Mouse (Mus musculus) adrenal gland, adult (tissue): ENCODE data around the gene Spata32.
A peak's percentile ranks its signal among the peaks of the same experiment; 100 is the strongest.
"Not testable (repeated sequence)": the region's sequence is repeated elsewhere in the genome, so short reads cannot be mapped to it uniquely, and the experiment has no call there.

Experiments
- DNase-seq, 2 experiments: peaks; one replicate each; pipeline ENCODE4 v3.0.0; 2022 to 2023; ENCODE audit warnings: low spot score in 1 of 2; ENCODE audit not compliant: inconsistent age in 2 of 2

Gene Spata32

GRCm38 (mm10) chr11:103246731-103247290 lies 28.6 kb upstream of the Spata32 start:
- no peak for DNase-seq

- DNase-seq: peak; percentile 84 to 92
Measured at GRCm38 (mm10) chr11:103246081-103246730, 28.0 kb upstream of the Spata32 start.

GRCm38 (mm10) chr11:103244856-103245255 lies 26.6 kb upstream of the Spata32 start:
- no peak for DNase-seq

GRCm38 (mm10) chr11:103240740-103241139 lies 22.5 kb upstream of the Spata32 start:
- peak; percentile 52 to 74 for DNase-seq

GRCm38 (mm10) chr11:103237757-103238156 lies 19.5 kb upstream of the Spata32 start:
- DNase-seq: no peak

- DNase-seq: no peak
Measured at GRCm38 (mm10) chr11:103236903-103237302, 18.7 kb upstream of the Spata32 start.

- no peak for DNase-seq
Measured at GRCm38 (mm10) chr11:103236431-103236830, 18.2 kb upstream of the Spata32 start.

- DNase-seq: no peak
Measured at GRCm38 (mm10) chr11:103235702-103236101, 17.5 kb upstream of the Spata32 start.

GRCm38 (mm10) chr11:103234447-103234846 lies 16.2 kb upstream of the Spata32 start:
- no peak for DNase-seq

- DNase-seq: peak; percentile 83 to 94
Measured at GRCm38 (mm10) chr11:103232966-103233365, 14.7 kb upstream of the Spata32 start.

- DNase-seq: no peak
Measured at GRCm38 (mm10) chr11:103231367-103231766, 13.1 kb upstream of the Spata32 start.

GRCm38 (mm10) chr11:103230626-103231025 lies 12.4 kb upstream of the Spata32 start:
- no peak for DNase-seq

GRCm38 (mm10) chr11:103229608-103230007 lies 11.4 kb upstream of the Spata32 start:
- DNase-seq: no peak

GRCm38 (mm10) chr11:103223951-103224456 lies 5.8 kb upstream of the Spata32 start:
- DNase-seq: peak in 1 of 2 experiments; percentile 61

- DNase-seq: peak in 1 of 2 experiments; percentile 61
Measured at GRCm38 (mm10) chr11:103223444-103223843, 5.2 kb upstream of the Spata32 start.

GRCm38 (mm10) chr11:103222718-103223117 lies 4.5 kb upstream of the Spata32 start:
- not testable (repeated sequence) for DNase-seq

- peak in 1 of 2 experiments; percentile 59 for DNase-seq
Measured at GRCm38 (mm10) chr11:103221437-103221836, 3.2 kb upstream of the Spata32 start.

- no peak for DNase-seq
Measured at GRCm38 (mm10) chr11:103219995-103220394, 1.8 kb upstream of the Spata32 start.

GRCm38 (mm10) chr11:103219259-103219658 lies 1.0 kb upstream of the Spata32 start:
- no peak for DNase-seq

- no peak for DNase-seq
Measured at GRCm38 (mm10) chr11:103218517-103218901, 277 bp upstream of the Spata32 start.

- DNase-seq: no peak
Measured at GRCm38 (mm10) chr11:103215355-103215754, 2.9 kb downstream of the Spata32 start.

- DNase-seq: no peak
Measured at GRCm38 (mm10) chr11:103213712-103214111, 4.5 kb downstream of the Spata32 start.

GRCm38 (mm10) chr11:103210291-103210690 lies 7.9 kb downstream of the Spata32 start:
- DNase-seq: no peak
